Mouse (Mus musculus) Muller cell, postnatal 12 days (primary cell): Measurements from ENCODE around the gene Tshz2.
A peak's percentile ranks its signal among the peaks of the same experiment; 100 is the strongest.

Source experiments
- DNase-seq: peaks from one replicate; pipeline ENCODE4 v3.0.0-alpha.2; 2015; ENCODE audit errors: inconsistent ontology term

Tshz2 gene

DNA sequence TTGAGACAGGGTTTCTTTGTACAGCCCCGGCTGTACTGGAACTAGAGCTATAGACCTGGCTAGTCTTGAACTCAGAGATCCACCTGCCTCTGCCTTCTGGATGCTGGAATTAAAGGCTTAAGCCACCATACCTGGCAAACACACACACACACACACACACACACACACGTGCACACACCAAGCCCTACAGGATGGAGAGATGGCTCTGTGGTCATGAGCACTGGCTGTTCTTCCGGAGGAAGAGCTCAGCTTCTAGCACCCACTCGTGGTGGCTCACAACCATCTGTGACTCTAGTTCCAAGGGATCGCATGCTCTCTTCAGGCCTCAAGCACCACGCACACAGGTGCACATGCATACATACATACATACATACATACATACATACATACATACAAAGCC lies 471.6 kb downstream of the Tshz2 start:
- DNase-seq = no peak

- DNase-seq = no peak
These were observed 473.2 kb downstream of the Tshz2 start for GRCm38 (mm10) chr2:170106000-170106399.

DNA sequence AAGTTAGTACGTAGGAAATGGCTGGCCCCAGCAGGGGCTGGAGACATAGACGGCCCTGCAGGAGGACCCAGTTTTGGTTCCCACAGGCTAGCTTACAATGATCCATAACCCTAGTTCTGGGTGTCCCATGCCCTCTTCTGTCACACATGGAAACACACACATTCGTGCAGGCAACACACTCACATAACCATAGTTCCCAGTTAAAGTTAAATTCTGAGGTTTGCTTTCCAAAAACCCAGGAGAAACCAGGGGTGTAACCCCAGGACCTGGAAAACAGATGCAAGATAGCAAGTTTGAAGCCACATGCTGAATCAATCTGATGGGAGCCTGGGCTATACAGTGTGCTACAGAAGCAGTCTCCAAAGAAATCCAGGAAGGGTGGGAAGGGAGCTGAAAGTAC lies 475.0 kb downstream of the Tshz2 start:
- no peak for DNase-seq

- DNase-seq = no peak
These were observed 476.7 kb downstream of the Tshz2 start for GRCm38 (mm10) chr2:170109528-170109927.

GRCm38 (mm10) chr2:170110306-170110705 lies 477.5 kb downstream of the Tshz2 start:
- no peak for DNase-seq

DNA sequence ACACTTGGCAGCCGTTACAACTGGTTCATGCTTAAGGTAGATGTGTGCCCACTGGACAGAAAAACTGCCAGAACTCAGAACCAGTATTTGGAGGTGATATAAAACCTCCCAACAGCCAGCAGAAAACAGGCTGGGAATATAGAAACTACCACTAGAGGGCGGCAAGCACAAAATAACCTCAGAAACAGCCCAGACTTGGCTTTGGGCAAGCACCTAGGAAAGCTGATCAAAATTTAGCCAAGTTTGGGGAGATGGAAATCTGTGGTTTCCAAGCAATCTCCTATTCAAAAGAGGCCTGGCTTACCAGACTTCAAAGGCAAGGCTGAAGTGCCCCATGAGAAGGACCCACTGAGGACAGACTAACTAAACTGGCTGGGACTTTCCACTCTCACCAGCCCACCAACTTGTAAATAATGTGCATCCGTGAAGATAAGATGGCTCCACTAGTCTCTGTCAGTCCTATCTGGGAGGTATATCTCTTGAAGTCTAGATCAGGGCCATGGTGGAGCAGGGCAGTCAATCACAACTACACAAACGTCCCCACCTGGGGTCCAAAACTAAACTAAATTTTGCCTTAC lies 484.0 kb downstream of the Tshz2 start:
- peak; percentile 62 for DNase-seq

DNA sequence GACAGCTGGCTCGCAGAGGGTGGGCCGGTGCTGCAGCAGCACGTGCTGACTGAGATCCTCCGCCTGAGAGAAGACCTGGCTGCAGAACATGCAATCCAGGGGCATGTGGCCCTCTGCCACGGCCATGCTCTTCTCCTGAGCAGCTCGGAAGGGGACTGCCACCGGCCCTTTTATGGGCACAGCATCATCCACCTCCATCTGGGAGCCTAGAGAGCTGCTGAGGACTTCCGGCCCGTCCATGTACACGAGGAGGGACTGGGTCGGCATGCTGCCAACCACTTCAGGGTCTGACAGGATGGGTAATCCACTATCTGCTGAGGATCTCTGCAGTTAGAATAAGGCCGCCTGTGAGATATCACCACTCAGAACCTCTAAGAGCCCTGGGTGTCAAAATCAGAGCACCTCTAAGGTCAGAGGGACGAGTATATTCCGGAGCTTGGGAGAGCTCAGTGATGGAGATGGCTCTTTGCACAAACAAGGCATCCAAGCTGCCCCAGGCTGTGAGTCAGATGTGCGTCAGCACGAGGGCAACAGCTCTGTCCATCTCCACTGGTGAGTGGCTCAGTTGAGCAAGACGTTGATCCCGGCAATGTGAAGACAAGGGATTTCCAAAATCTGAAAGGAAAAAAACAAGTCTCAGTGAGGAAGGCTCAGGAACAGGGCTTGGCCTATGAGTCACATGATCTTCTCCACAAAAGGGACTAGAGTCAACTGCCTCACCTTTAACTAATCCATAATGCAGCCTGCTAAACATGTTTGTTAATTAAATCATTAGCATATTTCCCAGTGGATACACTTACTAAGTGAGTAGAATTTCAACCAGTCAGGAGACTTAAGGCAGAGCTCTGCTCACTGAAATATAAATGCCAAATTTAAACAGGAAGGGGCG lies 487.6 kb downstream of the Tshz2 start:
- no peak for DNase-seq
